Mouse (Mus musculus) CH12.LX (cell line): ENCODE results near the gene Gm28539. TPM values are rescaled to one million over a fixed set of nuclear protein-coding genes. Genes with fewer than 3 reads are reported as not detected.

Experiments
- DNase-seq: peaks from one replicate; pipeline ENCODE4 v3.0.0-alpha.2; 2013; ENCODE audit errors: extremely low read depth
- H3K27ac ChIP-seq: 2 replicates; pipeline ENCODE4 v1.5.1; 2012; ENCODE audit warnings: low read depth, mild to moderate bottlenecking, control low read depth, moderate library complexity; ENCODE audit not compliant: insufficient read depth
- H3K27me3 ChIP-seq: replicated peaks from 2 replicates; pipeline ENCODE3; 2012; ENCODE audit warnings: inconsistent platforms
- H3K36me3 ChIP-seq, 2 experiments: replicated peaks in 1 of 2; 2 replicates each; pipeline versions ENCODE3 to v1.6.1; 2012; ENCODE audit warnings: inconsistent platforms in 1 of 2, low read length in 1 of 2, mild to moderate bottlenecking in 1 of 2, mixed read lengths in 1 of 2, moderate library complexity in 1 of 2; ENCODE audit not compliant: control insufficient read depth in 1 of 2, insufficient read depth in 1 of 2
- H3K4me1 ChIP-seq, 2 experiments: 2 replicates each; pipeline ENCODE4 v1.6.1; 2012; ENCODE audit warnings: inconsistent platforms in 1 of 2, moderate library complexity in 1 of 2; ENCODE audit not compliant: insufficient read depth in 2 of 2, control insufficient read depth in 1 of 2
- H3K4me2 ChIP-seq: 2 replicates; pipeline ENCODE4 v1.6.1; 2012; ENCODE audit warnings: low read depth, mild to moderate bottlenecking, control low read depth; ENCODE audit not compliant: poor library complexity, insufficient read depth, severe bottlenecking
- H3K4me3 ChIP-seq, 3 experiments: fragments of 150-350 bp in 1 of 3; sonication (generic) in 1 of 3; replicated peaks in 1 of 3; 2 replicates each; pipeline versions ENCODE3 to v1.5.1; 2011 to 2012; ENCODE audit warnings: low read depth in 2 of 3, low read length in 2 of 3, mild to moderate bottlenecking in 2 of 3, moderate library complexity in 2 of 3, control low read depth in 1 of 3, improper control_type of control experiment in 1 of 3, inconsistent platforms in 1 of 3, mixed read lengths in 1 of 3; ENCODE audit not compliant: poor library complexity in 1 of 3
- H3K79me2 ChIP-seq: replicated peaks from 2 replicates; pipeline ENCODE4 v1.6.1; 2012; ENCODE audit warnings: mild to moderate bottlenecking, moderate library complexity; ENCODE audit not compliant: control insufficient read depth, poor library complexity, insufficient read depth, severe bottlenecking; ENCODE audit errors: extremely low read depth
- H3K9ac ChIP-seq: 2 replicates; pipeline ENCODE4 v1.6.1; 2012; ENCODE audit warnings: low read depth, mild to moderate bottlenecking, control low read depth, moderate library complexity; ENCODE audit not compliant: insufficient read depth
- H3K9me3 ChIP-seq: replicated peaks from 2 replicates; pipeline ENCODE3; 2012; ENCODE audit warnings: low read length, inconsistent platforms, mixed read lengths
- BHLHE40 ChIP-seq: IDR thresholded peaks from 2 replicates; pipeline ENCODE4 v1.6.1; 2011; ENCODE audit warnings: mild to moderate bottlenecking, low read depth, low read length, improper control_type of control experiment
- EP300 ChIP-seq: IDR thresholded peaks from 2 replicates; pipeline ENCODE4 v1.6.1; 2011; ENCODE audit warnings: low read length, improper control_type of control experiment
- ETS1 ChIP-seq: conservative IDR thresholded peaks from 2 replicates; pipeline ENCODE4 v1.6.1; 2012; ENCODE audit warnings: low read depth, mild to moderate bottlenecking, inconsistent platforms, low read length, improper control_type of control experiment, moderate library complexity
- IRF4 ChIP-seq: IDR thresholded peaks from 2 replicates; pipeline ENCODE4 v1.6.1; 2014; ENCODE audit warnings: low read depth, mild to moderate bottlenecking, inconsistent platforms, low read length, improper control_type of control experiment
- JUND ChIP-seq: conservative IDR thresholded peaks from 2 replicates; pipeline ENCODE4 v1.6.1; 2011; ENCODE audit warnings: low read depth, low read length, improper control_type of control experiment
- MAFK ChIP-seq: IDR thresholded peaks from 2 replicates; pipeline ENCODE4 v1.6.1; 2011; ENCODE audit warnings: low read length, improper control_type of control experiment; ENCODE audit not compliant: insufficient replicate concordance
- MEF2A ChIP-seq: IDR thresholded peaks from 2 replicates; pipeline ENCODE4 v1.6.1; 2014; ENCODE audit warnings: low read depth, mild to moderate bottlenecking, inconsistent platforms, low read length, improper control_type of control experiment, borderline replicate concordance
- TCF12 ChIP-seq: IDR thresholded peaks from 2 replicates; pipeline ENCODE4 v1.6.1; 2014; ENCODE audit warnings: low read depth, mild to moderate bottlenecking, inconsistent platforms, low read length, improper control_type of control experiment
- USF2 ChIP-seq: conservative IDR thresholded peaks from 2 replicates; pipeline ENCODE4 v1.6.1; 2011; ENCODE audit warnings: low read depth, low read length, improper control_type of control experiment
- ZKSCAN1 ChIP-seq: IDR thresholded peaks from 2 replicates; pipeline ENCODE4 v1.6.1; 2012; ENCODE audit warnings: low read depth, inconsistent platforms, low read length, improper control_type of control experiment, borderline replicate concordance
- ZMIZ1 ChIP-seq: IDR thresholded peaks from 2 replicates; pipeline ENCODE4 v1.6.1; 2012; ENCODE audit warnings: low read depth, mild to moderate bottlenecking, inconsistent platforms, low read length, improper control_type of control experiment
- dilution Hi-C: fragments of 300-500 bp; cut with MboI; formaldehyde crosslinking; loops from 2 replicates; pipeline ENCODE4 v1.14.3; 2020; ENCODE audit warnings: low sequenced_read_pairs; ENCODE audit not compliant: extremely low pct_unique_long_range_greater_than_20kb, extremely low pct_ligation_motif_present
- in situ Hi-C: fragments of 300-500 bp; cut with MboI; formaldehyde crosslinking; loops from 3 replicates; pipeline ENCODE4 v1.14.3; 2019; ENCODE audit warnings: low sequenced_read_pairs, low pct_ligation_motif_present, low pct_unique_long_range_greater_than_20kb, mixed read lengths
- polyA plus RNA-seq: library from polyadenylated mRNA; unstranded; fragments of >175 nt; gene quantifications from 2 replicates; pipeline ENCODE4 v1.2.1, GENCODE M21; 2012; ENCODE audit warnings: low read depth; ENCODE audit not compliant: insufficient read length
- total RNA-seq, 2 experiments: library from RNA; depleted of rRNA; stranded (reverse); fragments of 300-350 nt in 1 of 2; fragments of >200 nt in 1 of 2; gene quantifications; 2 replicates each; pipeline ENCODE4 v1.2.3; 2012 to 2014

Gene Gm28539
- total and polyA plus RNA-seq, 3 experiments: 3.9 to 12.2 TPM; not detected in 1

- Histone ChIP-seq H3K27me3 (no peaks in the 10 kb centered on the region), H3K36me3 (peaks cover 0 to 34% of the 10 kb centered on the region in 2 experiments), H3K4me3 (no peak overlapping the region), H3K9ac (peak overlapping the region; percentile 1), H3K27ac (peak overlapping the region; percentile 83), H3K4me1 (peaks cover 20 to 69% of the 10 kb centered on the region in 2 experiments), H3K79me2 (no peaks in the 10 kb centered on the region), H3K4me2 (peak overlapping the region; percentile 54; the same call in 1 of the 2 replicates), H3K9me3 (peaks cover 4% of the 10 kb centered on the region)
- in situ Hi-C loops: loop anchor here (5.0 to 10.0 kb wide), 2 partner anchors 61 to 259 kb away; no protein-coding TSS in a partner anchor
- DNase-seq: no peak
- TF ChIP-seq ZKSCAN1 (no peak), ZMIZ1 (no peak), EP300 (peak; percentile 64), IRF4 (peak; percentile 75; the same call in 1 of the 2 replicates), MAFK (peak; percentile 89; the same call in 1 of the 2 replicates), TCF12 (peak; percentile 34; the same call in 1 of the 2 replicates), JUND (no peak; the same call in 1 of the 2 replicates)
- dilution Hi-C loops: no loop called here
Observed at GRCm38 (mm10) chr16:19003757-19004156, 167.4 kb downstream of the Gm28539 start.

DNA sequence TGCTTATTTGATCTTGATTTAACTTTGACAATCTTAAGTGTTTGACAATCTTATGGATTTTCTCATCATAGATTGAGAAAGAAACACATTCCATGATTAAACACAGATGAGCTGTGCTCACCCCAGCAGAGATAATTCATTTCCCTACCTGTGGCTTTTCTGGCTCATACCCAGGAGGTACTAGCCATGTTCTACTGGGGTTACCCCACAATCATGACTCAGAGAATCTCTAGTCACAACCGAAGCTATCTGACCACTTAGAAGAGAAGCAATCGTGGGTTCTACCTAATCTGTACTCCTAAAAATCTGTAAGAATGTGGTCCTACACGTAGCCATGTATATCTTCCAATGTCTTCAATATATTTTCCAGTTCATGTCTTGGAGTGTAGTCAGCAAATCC lies 168.9 kb downstream of the Gm28539 start:
- peak overlapping the region; percentile 98 for H3K27ac ChIP-seq

More for the DNA sequence above, 168.9 kb downstream of the Gm28539 start:
- 0 out of 2 replicates have a peak, but pooled peaks cover 5% of the 10 kb centered on the region for H3K79me2 ChIP-seq
- peaks cover 22 to 79% of the 10 kb centered on the region in 2 experiments for H3K4me1 ChIP-seq
- in situ Hi-C loops (loop anchor here (5.0 to 10.0 kb wide), 3 partner anchors 60 to 192 kb away; no protein-coding TSS in a partner anchor), dilution Hi-C loops (no loop called here)
- no peaks in the 10 kb centered on the region for H3K27me3 ChIP-seq
- no peaks in the 10 kb centered on the region for H3K9me3 ChIP-seq
- peaks cover 0 to 39% of the 10 kb centered on the region in 2 experiments for H3K36me3 ChIP-seq
- DNase-seq: peak; percentile 79
- TF ChIP-seq USF2: no peak
- TF ChIP-seq ZMIZ1: no peak
- peak; percentile 78 for TF ChIP-seq IRF4
- peak; percentile 62 for TF ChIP-seq EP300
- TF ChIP-seq TCF12: peak; percentile 69
- 0 out of 2 replicates have a peak, but pooled peaks have one; percentile 32 for TF ChIP-seq BHLHE40
- peak; percentile 74; the same call in 1 of the 2 replicates for TF ChIP-seq MEF2A
- peak; percentile 50; the same call in 1 of the 2 replicates for TF ChIP-seq MAFK
- peak; percentile 73 for TF ChIP-seq ETS1
- peak overlapping the region; percentile 96 for H3K9ac ChIP-seq
- no peak overlapping the region for H3K4me2 ChIP-seq
- H3K4me3 ChIP-seq: no peak overlapping the region

Other genes with a start within 250 kb of the Gm28539 start
- 0.04 TPM in 1 of 2 replicates, not detected in the other for gene Tbx1, start 245.9 kb upstream of the Gm28539 start, total RNA-seq (2012; rRNA removed)
- not detected in 2 replicates for gene Tbx1, start 245.9 kb upstream of the Gm28539 start, total RNA-seq (2014; rRNA removed)
- gene Tbx1, start 245.9 kb upstream of the Gm28539 start, polyA plus RNA-seq: not detected in 2 replicates
- not detected in 2 replicates for gene Gp1bb, start 214.2 kb upstream of the Gm28539 start, total RNA-seq (2012; rRNA removed)
- gene Gp1bb, start 214.2 kb upstream of the Gm28539 start, total RNA-seq (2014; rRNA removed): not detected in 2 replicates
- gene Gp1bb, start 214.2 kb upstream of the Gm28539 start, polyA plus RNA-seq: not detected in 2 replicates
- gene Gm49601, start 210.2 kb upstream of the Gm28539 start, total RNA-seq (2012; rRNA removed): 0.71 and 1.4 TPM in 2 replicates
- not detected in 2 replicates for gene Gm49601, start 210.2 kb upstream of the Gm28539 start, total RNA-seq (2014; rRNA removed)
- 0.46 TPM in 1 of 2 replicates, not detected in the other for gene Gm49601, start 210.2 kb upstream of the Gm28539 start, polyA plus RNA-seq
- gene Sept5, start 206.6 kb upstream of the Gm28539 start, total RNA-seq (2012; rRNA removed): 1.8 and 3.9 TPM in 2 replicates
- 0.20 and 0.63 TPM in 2 replicates for gene Sept5, start 206.6 kb upstream of the Gm28539 start, total RNA-seq (2014; rRNA removed)
- 0.35 and 0.56 TPM in 2 replicates for gene Sept5, start 206.6 kb upstream of the Gm28539 start, polyA plus RNA-seq
- gene Cldn5, start 59.7 kb upstream of the Gm28539 start, total RNA-seq (2012; rRNA removed): not detected in 2 replicates
- gene Cldn5, start 59.7 kb upstream of the Gm28539 start, total RNA-seq (2014; rRNA removed): not detected in 2 replicates
- gene Cldn5, start 59.7 kb upstream of the Gm28539 start, polyA plus RNA-seq: not detected in 2 replicates
- gene Ufd1, start 24.8 kb upstream of the Gm28539 start, total RNA-seq (2012; rRNA removed): 43.6 and 54.5 TPM in 2 replicates
- gene Ufd1, start 24.8 kb upstream of the Gm28539 start, total RNA-seq (2014; rRNA removed): 62.6 and 68.6 TPM in 2 replicates
- gene Ufd1, start 24.8 kb upstream of the Gm28539 start, polyA plus RNA-seq: 78.4 and 80.8 TPM in 2 replicates
- gene Cdc45, start 24.6 kb upstream of the Gm28539 start, total RNA-seq (2012; rRNA removed): 144 and 156 TPM in 2 replicates
- 136 and 141 TPM in 2 replicates for gene Cdc45, start 24.6 kb upstream of the Gm28539 start, total RNA-seq (2014; rRNA removed)
- 117 and 127 TPM in 2 replicates for gene Cdc45, start 24.6 kb upstream of the Gm28539 start, polyA plus RNA-seq
- gene 2510002D24Rik, start within 50 bp of the Gm28539 start, total RNA-seq (2012; rRNA removed): 69.9 and 84.9 TPM in 2 replicates
- gene 2510002D24Rik, start within 50 bp of the Gm28539 start, total RNA-seq (2014; rRNA removed): 66.2 and 70.2 TPM in 2 replicates
- 63.9 and 78.0 TPM in 2 replicates for gene 2510002D24Rik, start within 50 bp of the Gm28539 start, polyA plus RNA-seq
- gene Mrpl40, start 40.3 kb downstream of the Gm28539 start, total RNA-seq (2012; rRNA removed): 115 and 159 TPM in 2 replicates
- gene Mrpl40, start 40.3 kb downstream of the Gm28539 start, total RNA-seq (2014; rRNA removed): 188 and 211 TPM in 2 replicates
- gene Mrpl40, start 40.3 kb downstream of the Gm28539 start, polyA plus RNA-seq: 171 and 182 TPM in 2 replicates
- 45.8 and 56.1 TPM in 2 replicates for gene Hira, start 40.5 kb downstream of the Gm28539 start, total RNA-seq (2012; rRNA removed)
- gene Hira, start 40.5 kb downstream of the Gm28539 start, total RNA-seq (2014; rRNA removed): 108 and 125 TPM in 2 replicates
- gene Hira, start 40.5 kb downstream of the Gm28539 start, polyA plus RNA-seq: 139 and 187 TPM in 2 replicates